Mouse (Mus musculus): ENCODE measurements around the gene Folr1. TPM values are rescaled to one million over a fixed set of nuclear protein-coding genes. Genes with fewer than 3 reads are reported as not detected.

Folr1 gene
- 12.2 TPM for polyA plus RNA-seq (2014; fragmentation: Illumina TruSeq; extraction: RNeasy Lipid Tissue Mini Kit (QIAGEN cat#74804))

GRCm38 (mm10) chr7:101870629-101871028 lies at the start of gene Folr1:
Folr1 (minus strand) TSS chr7:101870788.

GRCm38 (mm10) chr7:101906287-101906681 lies 35.7 kb upstream of the Folr1 start, which contains the start of gene Tomt:
Tomt (minus strand) TSS chr7:101906359.

GRCm38 (mm10) chr7:101905561-101906286 lies 35.1 kb upstream of the Folr1 start, which contains the start of gene Lamtor1:
Lamtor1 (plus strand) TSS chr7:101905904.

DNA sequence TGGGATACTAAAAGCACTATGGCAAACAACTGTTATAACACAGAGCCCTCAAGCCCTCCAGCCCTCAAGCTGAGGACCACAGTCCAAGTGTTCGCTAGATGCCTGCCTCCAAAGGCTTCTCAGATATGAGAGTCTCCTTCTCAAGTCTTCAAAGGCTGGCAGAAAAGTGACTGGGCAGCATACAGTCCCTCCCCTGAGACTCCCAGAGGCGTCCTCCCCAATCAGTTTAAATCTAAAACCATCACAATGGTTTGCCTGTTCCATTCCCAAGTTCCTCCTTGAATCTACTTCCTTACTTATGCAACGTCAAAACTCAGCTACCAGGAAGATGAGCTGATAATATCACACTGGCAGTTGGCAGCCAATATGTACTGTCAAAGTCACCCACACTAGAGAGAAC lies 7.2 kb downstream of the Folr1 start, which contains the start of gene Anapc15:
Gene Anapc15 (plus strand): TSS at position 301 of the 400 bp plus-strand sequence.

GRCm38 (mm10) chr7:101857094-101857493 lies 13.5 kb downstream of the Folr1 start, which contains the start of gene Folr2:
Folr2 (minus strand) TSS chr7:101857194.

GRCm38 (mm10) chr7:101837606-101838471 lies 32.7 kb downstream of the Folr1 start, which contains the start of gene Inppl1:
Inppl1 (minus strand) TSS chr7:101838229.

DNA sequence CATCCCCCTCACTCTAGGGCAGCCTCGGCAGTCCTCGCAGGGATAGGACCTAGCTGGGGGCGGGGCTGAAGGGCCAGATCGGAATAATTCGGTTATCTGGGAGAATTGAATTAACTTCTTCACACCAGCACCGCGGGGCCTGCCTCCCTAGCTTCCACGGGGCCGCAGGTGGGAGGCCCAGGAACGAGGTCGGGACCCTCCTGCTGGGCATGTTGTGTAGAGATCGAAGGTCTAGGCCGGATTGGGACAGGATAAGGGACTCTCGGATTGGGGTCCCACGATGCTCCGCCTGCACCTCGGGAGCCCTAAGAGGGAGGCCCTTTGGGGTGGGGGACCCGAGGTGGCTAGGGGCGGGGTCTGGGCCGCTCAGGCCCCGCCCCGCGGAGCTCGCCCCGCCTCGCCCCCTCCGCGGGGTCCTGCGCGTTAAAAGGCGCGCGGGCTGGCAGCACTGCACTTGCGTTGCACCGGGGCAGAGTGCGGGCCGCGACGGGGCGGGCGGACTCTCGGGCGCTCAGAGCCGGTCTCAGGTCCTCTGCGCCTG lies 52.7 kb downstream of the Folr1 start, which contains the start of gene Phox2a:
Gene Phox2a (plus strand): TSS at position 453 of the 541 bp plus-strand sequence.

Other genes with a start within 250 kb of the Folr1 start
- 9.8 TPM for gene Clpb, start 207.2 kb downstream of the Folr1 start, polyA plus RNA-seq (2014; fragmentation: Illumina TruSeq; extraction: RNeasy Lipid Tissue Mini Kit (QIAGEN cat#74804))
- gene Phox2a, start 52.5 kb downstream of the Folr1 start, polyA plus RNA-seq (2014; fragmentation: Illumina TruSeq; extraction: RNeasy Lipid Tissue Mini Kit (QIAGEN cat#74804)): not detected
- 43.3 TPM for gene Inppl1, start 32.6 kb downstream of the Folr1 start, polyA plus RNA-seq (2014; fragmentation: Illumina TruSeq; extraction: RNeasy Lipid Tissue Mini Kit (QIAGEN cat#74804))
- gene Folr2, start 13.6 kb downstream of the Folr1 start, polyA plus RNA-seq (2014; fragmentation: Illumina TruSeq; extraction: RNeasy Lipid Tissue Mini Kit (QIAGEN cat#74804)): not detected
- 8.1 TPM for gene Anapc15, start 7.1 kb downstream of the Folr1 start, polyA plus RNA-seq (2014; fragmentation: Illumina TruSeq; extraction: RNeasy Lipid Tissue Mini Kit (QIAGEN cat#74804))
- gene Lamtor1, start 35.1 kb upstream of the Folr1 start, polyA plus RNA-seq (2014; fragmentation: Illumina TruSeq; extraction: RNeasy Lipid Tissue Mini Kit (QIAGEN cat#74804)): 8.6 TPM
- not detected for gene Tomt, start 35.6 kb upstream of the Folr1 start, polyA plus RNA-seq (2014; fragmentation: Illumina TruSeq; extraction: RNeasy Lipid Tissue Mini Kit (QIAGEN cat#74804))
- gene Lrrc51, start 63.1 kb upstream of the Folr1 start, polyA plus RNA-seq (2014; fragmentation: Illumina TruSeq; extraction: RNeasy Lipid Tissue Mini Kit (QIAGEN cat#74804)): 3.6 TPM
- gene Numa1, start 63.3 kb upstream of the Folr1 start, polyA plus RNA-seq (2014; fragmentation: Illumina TruSeq; extraction: RNeasy Lipid Tissue Mini Kit (QIAGEN cat#74804)): 125 TPM
- 12.7 TPM for gene Il18bp, start 147.9 kb upstream of the Folr1 start, polyA plus RNA-seq (2014; fragmentation: Illumina TruSeq; extraction: RNeasy Lipid Tissue Mini Kit (QIAGEN cat#74804))
- gene Rnf121, start 194.7 kb upstream of the Folr1 start, polyA plus RNA-seq (2014; fragmentation: Illumina TruSeq; extraction: RNeasy Lipid Tissue Mini Kit (QIAGEN cat#74804)): 10.1 TPM
- 14.4 TPM for gene Xndc1, start 194.7 kb upstream of the Folr1 start, polyA plus RNA-seq (2014; fragmentation: Illumina TruSeq; extraction: RNeasy Lipid Tissue Mini Kit (QIAGEN cat#74804))
- not detected for gene Xntrpc, start 194.9 kb upstream of the Folr1 start, polyA plus RNA-seq (2014; fragmentation: Illumina TruSeq; extraction: RNeasy Lipid Tissue Mini Kit (QIAGEN cat#74804))
- not detected for gene Trpc2, start 212.3 kb upstream of the Folr1 start, polyA plus RNA-seq (2014; fragmentation: Illumina TruSeq; extraction: RNeasy Lipid Tissue Mini Kit (QIAGEN cat#74804))
- gene Art1, start 231.0 kb upstream of the Folr1 start, polyA plus RNA-seq (2014; fragmentation: Illumina TruSeq; extraction: RNeasy Lipid Tissue Mini Kit (QIAGEN cat#74804)): not detected
- not detected for gene Art5, start 238.7 kb upstream of the Folr1 start, polyA plus RNA-seq (2014; fragmentation: Illumina TruSeq; extraction: RNeasy Lipid Tissue Mini Kit (QIAGEN cat#74804))
- not detected for gene Chrna10, start 246.0 kb upstream of the Folr1 start, polyA plus RNA-seq (2014; fragmentation: Illumina TruSeq; extraction: RNeasy Lipid Tissue Mini Kit (QIAGEN cat#74804))